Mouse (Mus musculus): ENCODE data around the gene Hadha. TPM values are rescaled to one million over a fixed set of nuclear protein-coding genes. Genes with fewer than 3 reads are reported as not detected.

Gene Hadha
- polyA plus RNA-seq, 1 experiment = 122 TPM

DNA sequence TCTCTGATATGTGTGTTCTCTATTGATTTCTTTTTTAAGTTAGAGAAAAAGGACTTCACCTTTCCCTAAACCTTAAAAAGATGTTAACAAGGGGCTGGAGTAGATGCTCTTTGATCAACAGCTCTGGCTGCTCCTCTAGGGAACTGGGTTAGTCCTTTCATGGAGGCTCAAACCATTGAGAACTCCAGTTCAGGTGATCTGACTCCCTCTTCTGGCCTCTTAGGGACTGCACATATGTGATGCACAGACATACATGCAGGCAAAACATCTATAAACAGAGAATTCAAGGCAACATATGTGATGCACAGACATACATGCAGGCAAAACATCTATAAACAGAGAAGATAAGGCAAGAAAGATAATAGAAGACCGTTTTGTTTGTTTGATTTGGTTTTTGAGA, 37.5 kb upstream of the Hadha start:
- H3K27me3 ChIP-seq (replicated peaks; ENCODE audit: control insufficient read depth, insufficient read depth, low read length) = no peaks in the 10 kb centered on the region
- no peak overlapping the region for H3K27ac ChIP-seq (ENCODE audit: insufficient read depth, low read depth, low read length)
- no peaks in the 10 kb centered on the region; the same call in 1 of the 2 replicates for H3K4me1 ChIP-seq (ENCODE audit: control insufficient read depth, insufficient read depth, low read length)
- peak; percentile 10 for DNase-seq
- no peak overlapping the region for H3K4me3 ChIP-seq (ENCODE audit: insufficient read depth, low read depth, low read length)
- no peaks in the 10 kb centered on the region; the same call in 1 of the 2 replicates for H3K36me3 ChIP-seq (ENCODE audit: control insufficient read depth, insufficient read depth, low read length)
- peak; percentile 20; the same call in 1 of the 2 replicates for TF ChIP-seq CTCF (conservative IDR thresholded peaks at IDR 0.05; ENCODE audit: insufficient read depth, insufficient read length, low read depth, low read length)
- no peak for TF ChIP-seq POLR2A (IDR thresholded peaks at IDR 0.05; ENCODE audit: low read depth, low read length)
- WGBS = 83% methylated on average over 1 of the region's 1 CpGs

DNA sequence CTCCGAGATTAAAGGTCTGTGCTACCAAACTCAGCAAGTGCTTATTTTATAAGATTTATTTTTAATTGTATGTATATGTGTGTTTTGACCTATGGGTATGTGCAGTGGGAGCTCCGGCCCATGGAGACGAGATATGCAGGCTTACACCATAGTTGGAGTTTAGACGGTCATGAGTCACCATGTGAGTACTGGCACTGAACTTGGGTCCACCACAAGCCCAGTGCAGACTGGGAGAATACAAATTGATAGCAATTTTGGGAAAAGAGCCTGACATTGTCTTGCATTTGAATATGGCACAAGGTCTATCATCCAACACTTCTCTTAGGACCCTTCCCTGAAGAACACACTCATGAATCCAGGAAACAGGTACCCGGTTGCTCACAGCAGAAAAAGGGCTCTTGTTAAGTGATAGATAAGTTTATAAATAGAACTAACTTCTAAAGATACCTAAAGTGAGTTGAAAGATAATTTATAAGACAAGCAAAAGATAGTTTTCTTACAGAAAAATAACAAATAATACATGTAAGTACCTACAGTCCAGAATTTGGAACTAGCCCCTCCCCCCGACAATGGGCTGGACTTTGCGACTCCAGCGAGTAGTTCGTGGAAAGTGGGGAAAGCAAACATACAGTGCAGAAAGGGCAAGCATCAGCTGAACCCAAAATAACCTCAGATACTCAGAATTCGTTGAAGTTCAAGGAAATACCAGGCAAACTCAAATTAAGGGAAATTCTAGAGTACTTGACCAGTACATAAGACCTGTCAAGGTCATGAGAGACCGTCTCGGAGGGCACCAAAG, 32.9 kb upstream of the Hadha start:
- no peaks in the 10 kb centered on the region; the same call in 1 of the 2 replicates for H3K4me1 ChIP-seq (ENCODE audit: control insufficient read depth, insufficient read depth, low read length)
- H3K4me3 ChIP-seq (ENCODE audit: insufficient read depth, low read depth, low read length) = no peak overlapping the region
- peak; percentile 58 for DNase-seq
- 73% methylated on average over 12 of the region's 12 CpGs for WGBS
- H3K27ac ChIP-seq (ENCODE audit: insufficient read depth, low read depth, low read length) = no peak overlapping the region
- TF ChIP-seq CTCF (conservative IDR thresholded peaks at IDR 0.05; ENCODE audit: insufficient read depth, insufficient read length, low read depth, low read length) = no peak
- TF ChIP-seq POLR2A (IDR thresholded peaks at IDR 0.05; ENCODE audit: low read depth, low read length) = no peak
- H3K27me3 ChIP-seq (replicated peaks; ENCODE audit: control insufficient read depth, insufficient read depth, low read length) = no peaks in the 10 kb centered on the region
- peaks cover 7% of the 10 kb centered on the region for H3K36me3 ChIP-seq (ENCODE audit: control insufficient read depth, insufficient read depth, low read length)

DNA sequence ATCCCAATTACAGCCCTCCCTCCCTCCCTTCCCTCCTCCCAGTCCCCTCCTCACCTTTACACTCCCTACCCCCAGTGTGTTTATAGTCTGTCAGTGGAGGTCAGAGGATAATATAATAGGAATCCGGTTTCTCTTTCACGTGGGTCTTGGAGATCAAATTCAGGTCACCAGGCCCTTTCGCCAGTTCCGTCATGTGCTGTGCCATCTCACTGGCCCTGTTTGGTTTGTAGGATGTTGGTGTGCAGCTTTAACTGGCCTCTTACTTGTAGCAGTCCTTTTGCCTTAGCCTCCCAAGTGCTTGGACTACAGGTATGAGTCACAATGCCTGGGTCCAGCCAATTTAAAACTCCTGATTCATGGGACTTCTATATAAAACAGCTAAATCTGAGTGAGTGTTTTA, 20.8 kb upstream of the Hadha start:
- Histone ChIP-seq H3K27me3 (replicated peaks; ENCODE audit: control insufficient read depth, insufficient read depth, low read length) (no peaks in the 10 kb centered on the region), H3K4me3 (ENCODE audit: insufficient read depth, low read depth, low read length) (no peak overlapping the region), H3K36me3 (ENCODE audit: control insufficient read depth, insufficient read depth, low read length) (peaks cover 16% of the 10 kb centered on the region), H3K27ac (ENCODE audit: insufficient read depth, low read depth, low read length) (no peak overlapping the region), H3K4me1 (ENCODE audit: control insufficient read depth, insufficient read depth, low read length) (peaks cover 4% of the 10 kb centered on the region; the same call in 1 of the 2 replicates)
- DNase-seq = no peak
- TF ChIP-seq CTCF (conservative IDR thresholded peaks at IDR 0.05; ENCODE audit: insufficient read depth, insufficient read length, low read depth, low read length) (no peak), POLR2A (IDR thresholded peaks at IDR 0.05; ENCODE audit: low read depth, low read length) (no peak)
- 62% methylated on average over 4 of the region's 4 CpGs for WGBS

DNA sequence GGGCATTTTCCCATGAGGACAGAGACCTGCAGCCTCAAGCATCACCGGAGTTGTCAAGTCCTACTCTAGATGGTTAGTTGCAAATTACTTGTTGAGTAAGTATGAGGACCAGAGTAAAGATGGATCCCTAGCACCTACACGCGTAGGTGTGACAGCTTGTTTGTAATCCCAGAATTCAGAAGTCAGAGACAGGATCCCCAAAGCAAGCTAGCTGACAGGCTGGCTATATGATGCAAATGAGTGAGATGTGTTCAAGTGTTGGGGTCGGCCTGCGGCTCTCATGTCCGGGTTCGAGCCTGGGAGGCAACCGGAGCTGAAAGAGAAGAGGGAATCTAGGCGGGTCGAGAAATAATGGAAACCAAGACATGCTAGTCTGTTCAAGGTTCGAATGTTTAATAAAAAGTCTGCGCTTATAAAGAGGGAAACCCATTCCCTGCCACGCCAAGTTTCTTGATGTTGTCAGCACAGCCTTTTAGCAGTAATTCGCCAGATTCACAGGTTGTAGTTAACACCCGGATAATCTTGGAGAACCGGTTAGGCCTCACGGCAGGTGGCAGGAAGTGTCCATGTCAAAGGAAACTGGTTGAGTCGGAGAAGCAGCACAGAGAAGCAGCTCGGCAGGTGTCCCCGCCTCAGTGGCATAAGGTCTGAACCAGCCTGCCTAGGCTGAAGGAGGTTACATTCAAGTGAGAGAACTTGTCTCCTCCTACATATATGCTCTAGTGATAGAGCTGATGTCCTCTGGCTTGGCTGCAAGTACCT, 18.1 kb upstream of the Hadha start:
- WGBS = 63% methylated on average over 20 of the region's 20 CpGs
- DNase-seq = no peak
- H3K4me1 ChIP-seq (ENCODE audit: control insufficient read depth, insufficient read depth, low read length) = peaks cover 11% of the 10 kb centered on the region; the same call in 1 of the 2 replicates
- no peak overlapping the region for H3K4me3 ChIP-seq (ENCODE audit: insufficient read depth, low read depth, low read length)
- no peaks in the 10 kb centered on the region for H3K27me3 ChIP-seq (replicated peaks; ENCODE audit: control insufficient read depth, insufficient read depth, low read length)
- H3K36me3 ChIP-seq (ENCODE audit: control insufficient read depth, insufficient read depth, low read length) = peaks cover 17% of the 10 kb centered on the region
- TF ChIP-seq CTCF (conservative IDR thresholded peaks at IDR 0.05; ENCODE audit: insufficient read depth, insufficient read length, low read depth, low read length) = no peak
- TF ChIP-seq POLR2A (IDR thresholded peaks at IDR 0.05; ENCODE audit: low read depth, low read length) = no peak
- no peak overlapping the region for H3K27ac ChIP-seq (ENCODE audit: insufficient read depth, low read depth, low read length)

DNA sequence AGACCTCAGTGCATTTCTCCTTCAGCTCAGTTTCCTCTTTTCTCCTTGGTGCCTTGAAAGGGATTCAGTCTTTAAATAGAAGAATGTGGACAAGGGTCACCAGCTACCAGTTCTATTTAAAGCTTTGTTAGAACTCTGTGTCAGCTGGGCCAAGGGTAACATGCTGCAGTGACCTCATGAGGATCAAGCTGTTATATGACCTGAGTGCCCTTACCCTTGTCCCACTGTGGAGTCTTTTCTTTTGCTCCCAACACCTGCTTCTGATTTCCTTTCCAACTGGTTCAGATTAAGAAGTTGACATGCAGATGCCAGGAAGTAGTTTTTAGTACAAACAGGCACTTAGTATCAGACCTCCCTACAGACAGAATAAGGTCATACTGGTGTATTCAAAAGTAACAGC, 17.2 kb upstream of the Hadha start:
- no peaks in the 10 kb centered on the region for H3K27me3 ChIP-seq (replicated peaks; ENCODE audit: control insufficient read depth, insufficient read depth, low read length)
- peaks cover 15% of the 10 kb centered on the region for H3K36me3 ChIP-seq (ENCODE audit: control insufficient read depth, insufficient read depth, low read length)
- H3K27ac ChIP-seq (ENCODE audit: insufficient read depth, low read depth, low read length) = 0 out of 2 replicates have a peak overlapping the region, but pooled peaks have one; percentile 23
- TF ChIP-seq POLR2A (IDR thresholded peaks at IDR 0.05; ENCODE audit: low read depth, low read length) (no peak), CTCF (conservative IDR thresholded peaks at IDR 0.05; ENCODE audit: insufficient read depth, insufficient read length, low read depth, low read length) (no peak)
- H3K4me3 ChIP-seq (ENCODE audit: insufficient read depth, low read depth, low read length) = no peak overlapping the region
- peak; percentile 33 for DNase-seq
- H3K4me1 ChIP-seq (ENCODE audit: control insufficient read depth, insufficient read depth, low read length) = peaks cover 11% of the 10 kb centered on the region; the same call in 1 of the 2 replicates

DNA sequence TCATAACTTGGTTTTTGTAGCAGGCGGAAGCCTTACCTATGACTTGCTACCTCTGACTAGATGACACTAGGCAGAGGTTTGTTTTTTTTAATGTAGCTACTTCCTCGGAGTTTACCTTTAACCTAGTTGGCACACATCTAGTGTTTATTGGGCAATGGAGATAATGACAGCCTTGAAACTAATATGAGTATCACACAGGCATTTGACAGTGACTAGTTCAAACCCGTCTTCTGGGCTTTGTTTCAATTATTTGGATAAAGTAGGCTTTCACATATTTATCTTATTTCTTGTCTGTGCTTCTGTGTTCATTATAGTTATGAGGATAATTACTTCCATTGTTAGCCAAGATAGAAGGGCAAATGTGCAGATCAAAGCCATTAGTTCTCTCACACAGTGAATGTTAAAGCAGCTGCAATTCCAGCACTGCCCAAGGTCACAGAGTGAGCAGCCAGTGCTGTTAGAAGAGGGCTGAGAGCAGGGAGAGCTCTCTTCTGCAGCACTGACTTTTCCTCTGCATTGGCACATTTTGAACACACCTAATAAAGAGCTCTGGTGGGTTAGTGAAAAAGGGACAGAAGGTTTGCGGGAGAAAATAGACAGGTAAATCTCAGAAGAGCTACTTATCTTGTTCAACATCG, 15.5 kb upstream of the Hadha start:
- peaks cover 11% of the 10 kb centered on the region; the same call in 1 of the 2 replicates for H3K4me1 ChIP-seq (ENCODE audit: control insufficient read depth, insufficient read depth, low read length)
- H3K27ac ChIP-seq (ENCODE audit: insufficient read depth, low read depth, low read length) = no peak overlapping the region; the same call in 1 of the 2 replicates
- no peak overlapping the region for H3K4me3 ChIP-seq (ENCODE audit: insufficient read depth, low read depth, low read length)
- WGBS = 68% methylated on average over 5 of the region's 5 CpGs
- peak; percentile 37 for DNase-seq
- no peaks in the 10 kb centered on the region for H3K27me3 ChIP-seq (replicated peaks; ENCODE audit: control insufficient read depth, insufficient read depth, low read length)
- peaks cover 12% of the 10 kb centered on the region for H3K36me3 ChIP-seq (ENCODE audit: control insufficient read depth, insufficient read depth, low read length)
- TF ChIP-seq CTCF (conservative IDR thresholded peaks at IDR 0.05; ENCODE audit: insufficient read depth, insufficient read length, low read depth, low read length) (no peak), POLR2A (IDR thresholded peaks at IDR 0.05; ENCODE audit: low read depth, low read length) (no peak)

Measured in kidney, adult 2 months (tissue).